Mouse (Mus musculus) hindbrain, embryonic 15.5 days (tissue): ENCODE results near the gene Mfsd4b2. TPM values are rescaled to one million over a fixed set of nuclear protein-coding genes. Genes with fewer than 3 reads are reported as not detected.
A peak's percentile ranks its signal among the peaks of the same experiment; 100 is the strongest.
"Not testable (repeated sequence)": the region's sequence is repeated elsewhere in the genome, so short reads cannot be mapped to it uniquely, and the experiment has no call there.

ENCODE experiments used
- ATAC-seq: fragments of 200-750 bp; cut with Nextera tagmentation; 2 replicates; pipeline ENCODE4 v1.8.0; 2017; ENCODE audit warnings: low read depth, moderate number of reproducible peaks, moderate TSS enrichment; ENCODE audit not compliant: low FRiP score
- H3K27ac ChIP-seq: fragments of 300-500 bp; sonication (generic); replicated peaks from 2 replicates; pipeline ENCODE4 v1.5.1; 2015; ENCODE audit warnings: mild to moderate bottlenecking, inconsistent platforms
- H3K27me3 ChIP-seq: fragments of 300-500 bp; sonication (generic); 2 replicates; pipeline ENCODE4 v1.6.1; 2015; ENCODE audit warnings: control low read depth, inconsistent platforms
- H3K36me3 ChIP-seq: fragments of 300-500 bp; sonication (generic); 2 replicates; pipeline ENCODE4 v1.6.1; 2015; ENCODE audit warnings: control low read depth, inconsistent platforms
- H3K4me1 ChIP-seq: fragments of 300-500 bp; sonication (generic); replicated peaks from 2 replicates; pipeline ENCODE4 v1.6.1; 2015; ENCODE audit warnings: control low read depth, inconsistent platforms
- H3K4me2 ChIP-seq: fragments of 300-500 bp; sonication (generic); 2 replicates; pipeline ENCODE4 v1.6.1; 2015; ENCODE audit warnings: moderate library complexity, mild to moderate bottlenecking, inconsistent platforms
- H3K4me3 ChIP-seq: fragments of 300-500 bp; sonication (generic); 2 replicates; pipeline ENCODE4 v1.5.1; 2015; ENCODE audit warnings: mild to moderate bottlenecking, inconsistent platforms
- H3K9ac ChIP-seq: fragments of 300-500 bp; sonication (generic); 2 replicates; pipeline ENCODE4 v1.6.1; 2015; ENCODE audit warnings: inconsistent platforms
- H3K9me3 ChIP-seq: fragments of 300-500 bp; sonication (generic); 2 replicates; pipeline ENCODE4 v1.6.1; 2016; ENCODE audit warnings: control low read depth, inconsistent platforms
- WGBS: fragments of 180-500 bp; shearing (Covaris S2); methylation state at CpG from one replicate; pipeline ENCODE4 v1.1.7; 2015; 5-methylcytosine and 5-hydroxymethylcytosine counted together
- polyA plus RNA-seq: library from polyadenylated mRNA; unstranded; fragments of >200 nt; fragmentation: Nextera tagmentation; extraction: Ambion mirVana; gene quantifications from 2 replicates; pipeline ENCODE4 v1.2.1, GENCODE M21; 2015

Gene Mfsd4b2
- polyA plus RNA-seq, 1 experiment from 2014 or later: not detected

- Histone ChIP-seq H3K27me3 (no peaks in the 10 kb centered on the region), H3K27ac (no peak overlapping the region), H3K4me2 (no peak overlapping the region), H3K36me3 (no peaks in the 10 kb centered on the region), H3K9me3 (no peaks in the 10 kb centered on the region), H3K4me3 (no peak overlapping the region), H3K9ac (no peak overlapping the region), H3K4me1 (no peaks in the 10 kb centered on the region)
- 87% methylated on average over 7 of the region's 7 CpGs for WGBS
- ATAC-seq: no peak
Measured at GRCm38 (mm10) chr10:39936553-39936952, 9.8 kb upstream of the Mfsd4b2 start.

GRCm38 (mm10) chr10:39924556-39924955 is 2.2 kb downstream of the Mfsd4b2 start:
- not testable (repeated sequence) for H3K4me2 ChIP-seq, H3K36me3 ChIP-seq, H3K4me3 ChIP-seq, ATAC-seq, H3K4me1 ChIP-seq, H3K27ac ChIP-seq, H3K9ac ChIP-seq, H3K9me3 ChIP-seq
- peaks cover 14% of the 10 kb centered on the region for H3K27me3 ChIP-seq
- 73% methylated on average over 8 of the region's 8 CpGs for WGBS

- H3K4me2 ChIP-seq: no peak overlapping the region
- no peak overlapping the region for H3K27ac ChIP-seq
- no peaks in the 10 kb centered on the region for H3K27me3 ChIP-seq
- no peak overlapping the region for H3K9ac ChIP-seq
- H3K9me3 ChIP-seq: no peaks in the 10 kb centered on the region
- no peak for ATAC-seq
- no peak overlapping the region for H3K4me3 ChIP-seq
- no peaks in the 10 kb centered on the region for H3K36me3 ChIP-seq
- no peaks in the 10 kb centered on the region for H3K4me1 ChIP-seq
Measured at GRCm38 (mm10) chr10:39912616-39913015, 14.1 kb downstream of the Mfsd4b2 start.

GRCm38 (mm10) chr10:39908768-39909441 is 17.8 kb downstream of the Mfsd4b2 start:
- ATAC-seq: no peak
- Histone ChIP-seq H3K27ac (no peak overlapping the region), H3K4me3 (no peak overlapping the region), H3K36me3 (no peaks in the 10 kb centered on the region), H3K4me2 (no peak overlapping the region), H3K9ac (no peak overlapping the region), H3K27me3 (no peaks in the 10 kb centered on the region), H3K4me1 (no peaks in the 10 kb centered on the region), H3K9me3 (no peaks in the 10 kb centered on the region)
- WGBS: 73% methylated on average over 13 of the region's 13 CpGs

GRCm38 (mm10) chr10:39906799-39907658 is 19.7 kb downstream of the Mfsd4b2 start:
- Histone ChIP-seq H3K27me3 (no peaks in the 10 kb centered on the region), H3K4me1 (no peaks in the 10 kb centered on the region), H3K9me3 (no peaks in the 10 kb centered on the region), H3K4me3 (no peak overlapping the region), H3K27ac (no peak overlapping the region), H3K36me3 (no peaks in the 10 kb centered on the region), H3K9ac (no peak overlapping the region), H3K4me2 (no peak overlapping the region)
- no peak for ATAC-seq
- WGBS: 84% methylated on average over 10 of the region's 10 CpGs

GRCm38 (mm10) chr10:39904191-39904590 is 22.5 kb downstream of the Mfsd4b2 start:
- Histone ChIP-seq H3K36me3 (no peaks in the 10 kb centered on the region), H3K27me3 (no peaks in the 10 kb centered on the region), H3K9ac (no peak overlapping the region), H3K4me1 (peaks cover 5% of the 10 kb centered on the region; the same call in 1 of the 2 replicates), H3K4me3 (no peak overlapping the region), H3K9me3 (no peaks in the 10 kb centered on the region), H3K27ac (no peak overlapping the region), H3K4me2 (no peak overlapping the region)
- ATAC-seq: no peak
- 80% methylated on average over 3 of the region's 3 CpGs for WGBS

GRCm38 (mm10) chr10:39898874-39899371 is 27.8 kb downstream of the Mfsd4b2 start, which contains the start of gene Mfsd4b4:
Gene Mfsd4b4 (minus strand): TSS chr10:39899238.
- H3K36me3 ChIP-seq: no peaks in the 10 kb centered on the region
- ATAC-seq: peak; percentile 98
- H3K4me3 ChIP-seq: peak within 1 kb of the TSS; percentile 73
- no peaks in the 10 kb centered on the region for H3K27me3 ChIP-seq
- H3K9ac ChIP-seq: peak within 1 kb of the TSS; percentile 89
- H3K4me1 ChIP-seq: peaks cover 14% of the 10 kb centered on the region
- H3K9me3 ChIP-seq: no peaks in the 10 kb centered on the region
- peak within 1 kb of the TSS; percentile 89 for H3K27ac ChIP-seq
- peak within 1 kb of the TSS; percentile 67 for H3K4me2 ChIP-seq
- WGBS: under 1% methylated on average over 41 of the region's 41 CpGs

GRCm38 (mm10) chr10:39896503-39896902 is 30.2 kb downstream of the Mfsd4b2 start:
- peaks cover 3% of the 10 kb centered on the region for H3K36me3 ChIP-seq
- no peak overlapping the region for H3K4me3 ChIP-seq
- H3K4me1 ChIP-seq: peaks cover 14% of the 10 kb centered on the region
- no peaks in the 10 kb centered on the region for H3K9me3 ChIP-seq
- H3K9ac ChIP-seq: no peak overlapping the region
- H3K27ac ChIP-seq: no peak overlapping the region
- H3K4me2 ChIP-seq: no peak overlapping the region
- ATAC-seq: no peak
- 83% methylated on average over 5 of the region's 5 CpGs for WGBS
- H3K27me3 ChIP-seq: no peaks in the 10 kb centered on the region

- Histone ChIP-seq H3K27ac (no peak overlapping the region), H3K9ac (no peak overlapping the region), H3K4me2 (no peak overlapping the region), H3K27me3 (no peaks in the 10 kb centered on the region), H3K36me3 (peaks cover 12% of the 10 kb centered on the region), H3K9me3 (no peaks in the 10 kb centered on the region), H3K4me1 (peaks cover 8% of the 10 kb centered on the region), H3K4me3 (no peak overlapping the region)
- 76% methylated on average over 11 of the region's 11 CpGs for WGBS
- ATAC-seq: no peak
Measured at GRCm38 (mm10) chr10:39893702-39894697, 32.7 kb downstream of the Mfsd4b2 start.

- Histone ChIP-seq H3K4me1 (no peaks in the 10 kb centered on the region), H3K9me3 (no peaks in the 10 kb centered on the region), H3K4me2 (no peak overlapping the region), H3K27me3 (no peaks in the 10 kb centered on the region), H3K9ac (no peak overlapping the region), H3K36me3 (peaks cover 12% of the 10 kb centered on the region), H3K27ac (no peak overlapping the region), H3K4me3 (no peak overlapping the region)
- 79% methylated on average over 3 of the region's 3 CpGs for WGBS
- no peak for ATAC-seq
Measured at GRCm38 (mm10) chr10:39888621-39889020, 38.1 kb downstream of the Mfsd4b2 start.
